Mouse (Mus musculus): ENCODE data around the gene Ckmt1. TPM values are rescaled to one million over a fixed set of nuclear protein-coding genes. Genes with fewer than 3 reads are reported as not detected.
A peak's percentile ranks its signal among the peaks of the same experiment; 100 is the strongest.
"Not testable (repeated sequence)": the region's sequence is repeated elsewhere in the genome, so short reads cannot be mapped to it uniquely, and the experiment has no call there.

Ckmt1 gene
- total RNA-seq (2017): not detected in 3 replicates

GRCm38 (mm10) chr2:121357494-121357893, at the start of gene Ckmt1:
Ckmt1 (plus strand) TSS chr2:121357714.
- ATAC-seq (replicated peaks; ENCODE audit: insufficient number of reproducible peaks, low FRiP score, low TSS enrichment, poor library complexity, severe bottlenecking): no peak

GRCm38 (mm10) chr2:121308997-121309416, 48.5 kb upstream of the Ckmt1 start:
- no peak for ATAC-seq (replicated peaks; ENCODE audit: insufficient number of reproducible peaks, low FRiP score, low TSS enrichment, poor library complexity, severe bottlenecking)

- no peak for ATAC-seq (replicated peaks; ENCODE audit: insufficient number of reproducible peaks, low FRiP score, low TSS enrichment, poor library complexity, severe bottlenecking)
Measured at GRCm38 (mm10) chr2:121316278-121316677, 41.2 kb upstream of the Ckmt1 start.

- ATAC-seq (replicated peaks; ENCODE audit: insufficient number of reproducible peaks, low FRiP score, low TSS enrichment, poor library complexity, severe bottlenecking): no peak
Measured at GRCm38 (mm10) chr2:121323041-121323440, 34.5 kb upstream of the Ckmt1 start.

GRCm38 (mm10) chr2:121323693-121324470, 33.6 kb upstream of the Ckmt1 start:
- no peak for ATAC-seq (replicated peaks; ENCODE audit: insufficient number of reproducible peaks, low FRiP score, low TSS enrichment, poor library complexity, severe bottlenecking)

- ATAC-seq (replicated peaks; ENCODE audit: insufficient number of reproducible peaks, low FRiP score, low TSS enrichment, poor library complexity, severe bottlenecking): 0 out of 2 replicates have a peak, but pooled peaks have one; percentile 50
Measured at GRCm38 (mm10) chr2:121329492-121329891, 28.0 kb upstream of the Ckmt1 start.

- no peak for ATAC-seq (replicated peaks; ENCODE audit: insufficient number of reproducible peaks, low FRiP score, low TSS enrichment, poor library complexity, severe bottlenecking)
Measured at GRCm38 (mm10) chr2:121339057-121339456, 18.5 kb upstream of the Ckmt1 start.

- no peak for ATAC-seq (replicated peaks; ENCODE audit: insufficient number of reproducible peaks, low FRiP score, low TSS enrichment, poor library complexity, severe bottlenecking)
Measured at GRCm38 (mm10) chr2:121353156-121353555, 4.4 kb upstream of the Ckmt1 start.

GRCm38 (mm10) chr2:121354378-121354777, 3.1 kb upstream of the Ckmt1 start:
- ATAC-seq (replicated peaks; ENCODE audit: insufficient number of reproducible peaks, low FRiP score, low TSS enrichment, poor library complexity, severe bottlenecking): no peak

GRCm38 (mm10) chr2:121354820-121355592, 2.5 kb upstream of the Ckmt1 start, which contains the start of gene Ppip5k1:
Ppip5k1 (minus strand) TSS chr2:121355396.
- ATAC-seq (replicated peaks; ENCODE audit: insufficient number of reproducible peaks, low FRiP score, low TSS enrichment, poor library complexity, severe bottlenecking): peak; percentile 97

- ATAC-seq (replicated peaks; ENCODE audit: insufficient number of reproducible peaks, low FRiP score, low TSS enrichment, poor library complexity, severe bottlenecking): no peak
Measured at GRCm38 (mm10) chr2:121357961-121358360, 447 bp downstream of the Ckmt1 start.

- ATAC-seq (replicated peaks; ENCODE audit: insufficient number of reproducible peaks, low FRiP score, low TSS enrichment, poor library complexity, severe bottlenecking): no peak
Measured at GRCm38 (mm10) chr2:121358381-121358780, 867 bp downstream of the Ckmt1 start.

GRCm38 (mm10) chr2:121359461-121359860, 1.9 kb downstream of the Ckmt1 start:
- ATAC-seq (replicated peaks; ENCODE audit: insufficient number of reproducible peaks, low FRiP score, low TSS enrichment, poor library complexity, severe bottlenecking): no peak

- ATAC-seq (replicated peaks; ENCODE audit: insufficient number of reproducible peaks, low FRiP score, low TSS enrichment, poor library complexity, severe bottlenecking): no peak
Measured at GRCm38 (mm10) chr2:121363656-121364055, 6.1 kb downstream of the Ckmt1 start.

GRCm38 (mm10) chr2:121368831-121369230, 11.3 kb downstream of the Ckmt1 start:
- no peak for ATAC-seq (replicated peaks; ENCODE audit: insufficient number of reproducible peaks, low FRiP score, low TSS enrichment, poor library complexity, severe bottlenecking)

- ATAC-seq (replicated peaks; ENCODE audit: insufficient number of reproducible peaks, low FRiP score, low TSS enrichment, poor library complexity, severe bottlenecking): no peak
Measured at GRCm38 (mm10) chr2:121370921-121371320, 13.4 kb downstream of the Ckmt1 start.

- ATAC-seq (replicated peaks; ENCODE audit: insufficient number of reproducible peaks, low FRiP score, low TSS enrichment, poor library complexity, severe bottlenecking): no peak
Measured at GRCm38 (mm10) chr2:121372266-121372665, 14.8 kb downstream of the Ckmt1 start.

GRCm38 (mm10) chr2:121374766-121375165, 17.3 kb downstream of the Ckmt1 start:
- no peak for ATAC-seq (replicated peaks; ENCODE audit: insufficient number of reproducible peaks, low FRiP score, low TSS enrichment, poor library complexity, severe bottlenecking)

GRCm38 (mm10) chr2:121386961-121387575, 29.6 kb downstream of the Ckmt1 start, which contains the start of gene Strc:
Strc (minus strand) TSS chr2:121387168.
- not testable (repeated sequence) for ATAC-seq (replicated peaks; ENCODE audit: insufficient number of reproducible peaks, low FRiP score, low TSS enrichment, poor library complexity, severe bottlenecking)

All from monocyte, adult 5-6 weeks (primary cell).